Mouse (Mus musculus): ENCODE measurements around the gene Fyn. TPM values are rescaled to one million over a fixed set of nuclear protein-coding genes. Genes with fewer than 3 reads are reported as not detected.

Gene Fyn
- polyA plus RNA-seq, 1 experiment from 2014 or later = 11.2 TPM

- Histone ChIP-seq H3K27me3 (replicated peaks) (no peaks in the 10 kb centered on the region), H3K4me2 (no peak overlapping the region), H3K36me3 (no peaks in the 10 kb centered on the region), H3K4me3 (no peak overlapping the region), H3K4me1 (peaks cover 40% of the 10 kb centered on the region), H3K9me3 (no peaks in the 10 kb centered on the region), H3K9ac (no peak overlapping the region), H3K27ac (replicated peaks) (no peak overlapping the region)
- WGBS = 53% methylated on average over 7 of the region's 7 CpGs
- ATAC-seq (ENCODE audit: extremely low read depth, insufficient number of reproducible peaks, low FRiP score, low TSS enrichment) = no peak
Measured at GRCm38 (mm10) chr10:39498641-39499040, 130.0 kb downstream of the Fyn start.

- Histone ChIP-seq H3K27me3 (replicated peaks) (no peaks in the 10 kb centered on the region), H3K4me1 (peaks cover 53% of the 10 kb centered on the region), H3K4me3 (no peak overlapping the region), H3K36me3 (no peaks in the 10 kb centered on the region), H3K27ac (replicated peaks) (peak overlapping the region; percentile 64), H3K9me3 (no peaks in the 10 kb centered on the region), H3K4me2 (peak overlapping the region; percentile 44), H3K9ac (peak overlapping the region; percentile 59; the same call in 1 of the 2 replicates)
- ATAC-seq (ENCODE audit: extremely low read depth, insufficient number of reproducible peaks, low FRiP score, low TSS enrichment) = no peak
- 33% methylated on average over 10 of the region's 10 CpGs for WGBS
Measured at GRCm38 (mm10) chr10:39501571-39501970, 132.9 kb downstream of the Fyn start.

- Histone ChIP-seq H3K9me3 (no peaks in the 10 kb centered on the region), H3K9ac (peak overlapping the region; percentile 59; the same call in 1 of the 2 replicates), H3K4me3 (0 out of 2 replicates have a peak overlapping the region, but pooled peaks have one; percentile 5), H3K27ac (replicated peaks) (peak overlapping the region; percentile 64), H3K27me3 (replicated peaks) (no peaks in the 10 kb centered on the region), H3K4me1 (peaks cover 56% of the 10 kb centered on the region), H3K36me3 (no peaks in the 10 kb centered on the region), H3K4me2 (peak overlapping the region; percentile 44)
- 48% methylated on average over 13 of the region's 13 CpGs for WGBS
- no peak for ATAC-seq (ENCODE audit: extremely low read depth, insufficient number of reproducible peaks, low FRiP score, low TSS enrichment)
Measured at GRCm38 (mm10) chr10:39501977-39502706, 133.5 kb downstream of the Fyn start.

GRCm38 (mm10) chr10:39503331-39503730 is 134.7 kb downstream of the Fyn start:
- 81% methylated on average over 5 of the region's 5 CpGs for WGBS
- Histone ChIP-seq H3K4me2 (no peak overlapping the region), H3K4me1 (peaks cover 62% of the 10 kb centered on the region), H3K27me3 (replicated peaks) (no peaks in the 10 kb centered on the region), H3K4me3 (no peak overlapping the region), H3K36me3 (no peaks in the 10 kb centered on the region), H3K9ac (no peak overlapping the region), H3K9me3 (no peaks in the 10 kb centered on the region), H3K27ac (replicated peaks) (no peak overlapping the region)
- ATAC-seq (ENCODE audit: extremely low read depth, insufficient number of reproducible peaks, low FRiP score, low TSS enrichment) = no peak

- Histone ChIP-seq H3K27ac (replicated peaks) (no peak overlapping the region), H3K4me1 (peaks cover 53% of the 10 kb centered on the region), H3K36me3 (no peaks in the 10 kb centered on the region), H3K9ac (no peak overlapping the region), H3K4me2 (no peak overlapping the region), H3K9me3 (no peaks in the 10 kb centered on the region), H3K4me3 (no peak overlapping the region), H3K27me3 (replicated peaks) (no peaks in the 10 kb centered on the region)
- 29% methylated on average over 9 of the region's 9 CpGs for WGBS
- no peak for ATAC-seq (ENCODE audit: extremely low read depth, insufficient number of reproducible peaks, low FRiP score, low TSS enrichment)
Measured at GRCm38 (mm10) chr10:39505007-39505406, 136.4 kb downstream of the Fyn start.

GRCm38 (mm10) chr10:39505621-39506020 is 137.0 kb downstream of the Fyn start:
- H3K4me1 ChIP-seq = peaks cover 53% of the 10 kb centered on the region
- H3K4me2 ChIP-seq = no peak overlapping the region
- no peaks in the 10 kb centered on the region for H3K36me3 ChIP-seq
- no peak overlapping the region for H3K27ac ChIP-seq (replicated peaks)
- WGBS = 78% methylated on average over 7 of the region's 7 CpGs
- H3K9ac ChIP-seq = no peak overlapping the region
- no peaks in the 10 kb centered on the region for H3K27me3 ChIP-seq (replicated peaks)
- no peak for ATAC-seq (ENCODE audit: extremely low read depth, insufficient number of reproducible peaks, low FRiP score, low TSS enrichment)
- H3K9me3 ChIP-seq = no peaks in the 10 kb centered on the region
- H3K4me3 ChIP-seq = no peak overlapping the region

GRCm38 (mm10) chr10:39506353-39506752 is 137.7 kb downstream of the Fyn start:
- H3K27me3 ChIP-seq (replicated peaks) = no peaks in the 10 kb centered on the region
- no peak overlapping the region for H3K4me3 ChIP-seq
- H3K9me3 ChIP-seq = no peaks in the 10 kb centered on the region
- H3K36me3 ChIP-seq = no peaks in the 10 kb centered on the region
- H3K4me1 ChIP-seq = peaks cover 48% of the 10 kb centered on the region
- H3K4me2 ChIP-seq = no peak overlapping the region
- ATAC-seq (ENCODE audit: extremely low read depth, insufficient number of reproducible peaks, low FRiP score, low TSS enrichment) = no peak
- WGBS = 79% methylated on average over 12 of the region's 12 CpGs
- H3K27ac ChIP-seq (replicated peaks) = no peak overlapping the region
- H3K9ac ChIP-seq = no peak overlapping the region

GRCm38 (mm10) chr10:39506831-39507230 is 138.2 kb downstream of the Fyn start:
- H3K27me3 ChIP-seq (replicated peaks) = no peaks in the 10 kb centered on the region
- H3K4me1 ChIP-seq = peaks cover 43% of the 10 kb centered on the region
- no peak for ATAC-seq (ENCODE audit: extremely low read depth, insufficient number of reproducible peaks, low FRiP score, low TSS enrichment)

GRCm38 (mm10) chr10:39508801-39509200 is 140.1 kb downstream of the Fyn start:
- H3K27ac ChIP-seq (replicated peaks) = no peak overlapping the region
- no peaks in the 10 kb centered on the region for H3K27me3 ChIP-seq (replicated peaks)
- peaks cover 16% of the 10 kb centered on the region; the same call in 1 of the 2 replicates for H3K36me3 ChIP-seq
- no peak for ATAC-seq (ENCODE audit: extremely low read depth, insufficient number of reproducible peaks, low FRiP score, low TSS enrichment)
- 53% methylated on average over 5 of the region's 5 CpGs for whole genome bisulfite sequencing
- H3K4me3 ChIP-seq = no peak overlapping the region
- H3K4me2 ChIP-seq = no peak overlapping the region
- H3K4me1 ChIP-seq = peaks cover 30% of the 10 kb centered on the region
- no peak overlapping the region for H3K9ac ChIP-seq
- no peaks in the 10 kb centered on the region for H3K9me3 ChIP-seq

More at GRCm38 (mm10) chr10:39506831-39507230, 138.2 kb downstream of the Fyn start:
- H3K4me3 ChIP-seq = no peak overlapping the region
- no peak overlapping the region for H3K4me2 ChIP-seq
- H3K36me3 ChIP-seq = peaks cover 1% of the 10 kb centered on the region; the same call in 1 of the 2 replicates
- H3K9ac ChIP-seq = no peak overlapping the region
- 75% methylated on average over 7 of the region's 7 CpGs for WGBS
- no peaks in the 10 kb centered on the region for H3K9me3 ChIP-seq
- H3K27ac ChIP-seq (replicated peaks) = no peak overlapping the region

- H3K4me1 ChIP-seq = peaks cover 26% of the 10 kb centered on the region
- no peak for ATAC-seq (ENCODE audit: extremely low read depth, insufficient number of reproducible peaks, low FRiP score, low TSS enrichment)
- no peaks in the 10 kb centered on the region for H3K9me3 ChIP-seq
Measured at GRCm38 (mm10) chr10:39509937-39510336, 141.3 kb downstream of the Fyn start.

GRCm38 (mm10) chr10:39512631-39513314 is 144.1 kb downstream of the Fyn start:
- H3K4me3 ChIP-seq = no peak overlapping the region
- no peaks in the 10 kb centered on the region for H3K9me3 ChIP-seq
- WGBS = 79% methylated on average over 14 of the region's 14 CpGs
- no peak for ATAC-seq (ENCODE audit: extremely low read depth, insufficient number of reproducible peaks, low FRiP score, low TSS enrichment)
- H3K36me3 ChIP-seq = peaks cover 38% of the 10 kb centered on the region
- no peak overlapping the region for H3K9ac ChIP-seq
- no peak overlapping the region for H3K4me2 ChIP-seq
- H3K27me3 ChIP-seq (replicated peaks) = no peaks in the 10 kb centered on the region
- H3K27ac ChIP-seq (replicated peaks) = no peak overlapping the region
- peaks cover 17% of the 10 kb centered on the region for H3K4me1 ChIP-seq

More at GRCm38 (mm10) chr10:39509937-39510336, 141.3 kb downstream of the Fyn start:
- no peak overlapping the region for H3K4me2 ChIP-seq
- no peaks in the 10 kb centered on the region for H3K27me3 ChIP-seq (replicated peaks)
- H3K9ac ChIP-seq = no peak overlapping the region
- H3K4me3 ChIP-seq = no peak overlapping the region
- H3K27ac ChIP-seq (replicated peaks) = no peak overlapping the region
- peaks cover 19% of the 10 kb centered on the region for H3K36me3 ChIP-seq
- WGBS = 79% methylated on average over 8 of the region's 8 CpGs

Data from heart, embryonic 13.5 days (tissue).